10 mouse cellular contexts compared by ENCODE assay signal in the genomic region with DNA sequence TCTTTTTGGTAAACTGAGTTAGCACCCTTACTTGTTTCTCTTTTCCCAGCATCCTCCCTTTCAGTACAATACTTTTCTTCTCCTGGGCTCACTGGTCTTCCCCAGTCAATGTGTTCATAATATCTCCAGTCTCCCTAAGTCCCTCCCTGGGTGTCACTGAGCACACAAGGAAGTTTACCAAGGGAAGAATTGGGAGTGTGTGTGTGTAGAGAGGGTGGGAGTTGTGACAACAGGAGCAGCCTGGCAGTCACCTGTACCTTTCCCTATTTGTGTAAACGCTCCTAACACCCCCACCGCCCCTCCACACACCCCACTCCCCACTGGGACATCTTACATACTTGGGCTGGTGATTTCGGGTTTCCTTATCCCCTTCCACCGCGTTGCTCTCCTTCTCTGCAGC.
DNase-seq lines count a peak whose midpoint lies in the region; ATAC-seq and TF ChIP-seq lines count a peak whose summit lies in the region.
"Had no signal": no experiment of that assay in that cellular context is flagged by ENCODE, and none has a peak within 500 bp of the region (broad histone marks: within the 10 kb centered on the region; RNA-seq: fewer than 3 reads in every experiment).

No protein-coding gene starts in this region.

- no peak for DNase-seq in kidney, adult 11 months
- DNase-seq in stomach, postnatal 0 days (ENCODE audit: low spot score), result peak; percentile 69
- no peak for DNase-seq in adrenal gland, postnatal 10 days

- ATAC-seq in kidney, embryonic 14.5 days (ENCODE audit: low FRiP score, low TSS enrichment), result no peak
- ATAC-seq in neural tube, embryonic 12.5 days (ENCODE audit: low FRiP score, low read depth), result 0 out of 2 replicates have a peak, but pooled peaks have one; percentile 10
- ATAC-seq in neural tube, embryonic 15.5 days (ENCODE audit: low FRiP score), result no peak
- peak; percentile 48; the same call in 1 of the 2 replicates for ATAC-seq in intestine, embryonic 16.5 days
- peak; percentile 93 for ATAC-seq in stomach, postnatal 0 days (ENCODE audit: low FRiP score, low TSS enrichment)

- H3K4me2 ChIP-seq in kidney, embryonic 14.5 days (replicated peaks; ENCODE audit: low read depth, low read length), result peak overlapping the region; percentile 51
- peak overlapping the region; percentile 51; the same call in 1 of the 2 replicates for H3K4me2 ChIP-seq in neural tube, embryonic 12.5 days (replicated peaks)
- H3K4me2 ChIP-seq in neural tube, embryonic 15.5 days, result no peak overlapping the region
- H3K4me2 ChIP-seq in intestine, embryonic 16.5 days (ENCODE audit: low read depth, low read length), result peak overlapping the region; percentile 62
- H3K4me2 ChIP-seq in stomach, postnatal 0 days (replicated peaks; ENCODE audit: low read depth), result peak overlapping the region; percentile 47

- no peak overlapping the region for H3K27ac ChIP-seq in kidney, embryonic 14.5 days (ENCODE audit: low read depth, low read length)
- no peak overlapping the region for H3K27ac ChIP-seq in neural tube, embryonic 12.5 days
- H3K27ac ChIP-seq in neural tube, embryonic 15.5 days (replicated peaks), result no peak overlapping the region
- H3K27ac ChIP-seq in intestine, embryonic 16.5 days (ENCODE audit: low read length), result no peak overlapping the region
- peak overlapping the region; percentile 78 for H3K27ac ChIP-seq in stomach, postnatal 0 days (replicated peaks)
- H3K27ac ChIP-seq: heart, adult 2 months; macrophage; neural tube, embryonic 13.5 days had no signal

- no peak overlapping the region for H3K9ac ChIP-seq in kidney, embryonic 14.5 days (ENCODE audit: low read depth, low read length)
- H3K9ac ChIP-seq in neural tube, embryonic 12.5 days, result no peak overlapping the region
- no peak overlapping the region for H3K9ac ChIP-seq in neural tube, embryonic 15.5 days (replicated peaks)
- peak overlapping the region; percentile 22; the same call in 1 of the 2 replicates for H3K9ac ChIP-seq in intestine, embryonic 16.5 days (ENCODE audit: low read depth, low read length)
- H3K9ac ChIP-seq in stomach, postnatal 0 days (ENCODE audit: low read length), result no peak overlapping the region
- H3K9ac ChIP-seq: neural tube, embryonic 13.5 days had no signal

- no peak for TF ChIP-seq EP300 in stomach, postnatal 0 days (optimal IDR thresholded peaks at IDR 0.05)

- H3K36me3 ChIP-seq in kidney, embryonic 14.5 days (ENCODE audit: control insufficient read depth, insufficient read depth, low read length), result no peaks in the 10 kb centered on the region
- H3K36me3 ChIP-seq in neural tube, embryonic 12.5 days, result peaks cover 21% of the 10 kb centered on the region
- peaks cover 45% of the 10 kb centered on the region for H3K36me3 ChIP-seq in neural tube, embryonic 15.5 days
- H3K36me3 ChIP-seq in intestine, embryonic 16.5 days (ENCODE audit: control insufficient read depth, insufficient read depth, low read length), result no peaks in the 10 kb centered on the region
- H3K36me3 ChIP-seq in stomach, postnatal 0 days (ENCODE audit: control insufficient read depth, insufficient read depth, low read length), result no peaks in the 10 kb centered on the region

- WGBS in kidney, embryonic 14.5 days, result 81% methylated on average over 5 of the region's 5 CpGs
- 85% methylated on average over 5 of the region's 5 CpGs for WGBS in neural tube, embryonic 12.5 days
- WGBS in neural tube, embryonic 15.5 days, result 81% methylated on average over 5 of the region's 5 CpGs
- 54% methylated on average over 5 of the region's 5 CpGs for WGBS in intestine, embryonic 16.5 days
- WGBS in stomach, postnatal 0 days, result 49% methylated on average over 5 of the region's 5 CpGs

- 0 out of 2 replicates have a peak, but pooled peaks cover 5% of the 10 kb centered on the region for H3K4me1 ChIP-seq in kidney, embryonic 14.5 days (ENCODE audit: control insufficient read depth, insufficient read depth, low read length)
- H3K4me1 ChIP-seq in neural tube, embryonic 12.5 days, result peaks cover 8% of the 10 kb centered on the region; the same call in 1 of the 2 replicates
- no peaks in the 10 kb centered on the region for H3K4me1 ChIP-seq in neural tube, embryonic 15.5 days
- 0 out of 2 replicates have a peak, but pooled peaks cover 3% of the 10 kb centered on the region for H3K4me1 ChIP-seq in intestine, embryonic 16.5 days (ENCODE audit: control insufficient read depth, insufficient read depth, low read length)
- no peaks in the 10 kb centered on the region for H3K4me1 ChIP-seq in stomach, postnatal 0 days (replicated peaks; ENCODE audit: control insufficient read depth, insufficient read depth)

- H3K27me3 ChIP-seq in kidney, embryonic 14.5 days (ENCODE audit: control insufficient read depth, insufficient read depth, low read length), result no peaks in the 10 kb centered on the region; the same call in 1 of the 2 replicates
- H3K27me3 ChIP-seq in neural tube, embryonic 12.5 days (replicated peaks), result 0 out of 2 replicates have a peak, but pooled peaks cover 8% of the 10 kb centered on the region
- no peaks in the 10 kb centered on the region for H3K27me3 ChIP-seq in neural tube, embryonic 15.5 days (replicated peaks)
- H3K27me3 ChIP-seq in intestine, embryonic 16.5 days (replicated peaks; ENCODE audit: control insufficient read depth, insufficient read depth, low read length), result no peaks in the 10 kb centered on the region; the same call in 1 of the 2 replicates
- no peaks in the 10 kb centered on the region for H3K27me3 ChIP-seq in stomach, postnatal 0 days (ENCODE audit: control insufficient read depth, insufficient read depth, low read length)

- TF ChIP-seq CTCF in stomach, postnatal 0 days (IDR thresholded peaks at IDR 0.05; ENCODE audit: low read depth), result no peak

- H3K4me3 ChIP-seq in kidney, embryonic 14.5 days (ENCODE audit: low read length), result peak overlapping the region; percentile 25; the same call in 1 of the 2 replicates
- H3K4me3 ChIP-seq in neural tube, embryonic 12.5 days, result 0 out of 2 replicates have a peak overlapping the region, but pooled peaks have one; percentile 9
- H3K4me3 ChIP-seq in neural tube, embryonic 15.5 days (replicated peaks), result no peak overlapping the region
- no peak overlapping the region; the same call in 1 of the 2 replicates for H3K4me3 ChIP-seq in intestine, embryonic 16.5 days (ENCODE audit: low read length)
- peak overlapping the region; percentile 15; the same call in 1 of the 2 replicates for H3K4me3 ChIP-seq in stomach, postnatal 0 days (ENCODE audit: low read depth, low read length)
- H3K4me3 ChIP-seq: heart, adult 2 months; neural tube, embryonic 13.5 days had no signal

- no peaks in the 10 kb centered on the region for H3K9me3 ChIP-seq in kidney, embryonic 14.5 days (ENCODE audit: control insufficient read depth, low read length)
- no peaks in the 10 kb centered on the region for H3K9me3 ChIP-seq in neural tube, embryonic 12.5 days
- H3K9me3 ChIP-seq in neural tube, embryonic 15.5 days (replicated peaks), result no peaks in the 10 kb centered on the region
- H3K9me3 ChIP-seq in intestine, embryonic 16.5 days (ENCODE audit: control insufficient read depth, low read length), result no peaks in the 10 kb centered on the region
- H3K9me3 ChIP-seq in stomach, postnatal 0 days (ENCODE audit: control insufficient read depth, low read length), result no peaks in the 10 kb centered on the region
- H3K9me3 ChIP-seq: neural tube, embryonic 13.5 days had no signal

Comparison
In these comparisons a context has a peak if more than half of its experiments do, and no peak if none do; other contexts are left out.
1. ATAC-seq: peak in neural tube, embryonic 12.5 days (single experiment), intestine, embryonic 16.5 days (single experiment) and stomach, postnatal 0 days (single experiment); none in kidney, embryonic 14.5 days (single experiment) and neural tube, embryonic 15.5 days (single experiment).
2. H3K4me3 ChIP-seq: peak in kidney, embryonic 14.5 days (single experiment), neural tube, embryonic 12.5 days (single experiment) and stomach, postnatal 0 days (single experiment); none in neural tube, embryonic 15.5 days (single experiment) and intestine, embryonic 16.5 days (single experiment).